Mouse (Mus musculus) heart, postnatal 0 days (tissue): ENCODE measurements at regions not wholly inside any gene's neighbourhood (a gene's known extent, or its start where the extent isn't known, plus 50 kb on each side); places are given as distances from the start of the nearest gene placed in this dataset.

Source experiments
- CTCF ChIP-seq: IDR thresholded peaks from 2 replicates; pipeline ENCODE4 v1.5.1; 2016; ENCODE audit warnings: antibody characterized with exemption, control low read depth, low read depth
- EP300 ChIP-seq: IDR thresholded peaks from 2 replicates; pipeline ENCODE4 v1.6.1; 2016; ENCODE audit warnings: antibody characterized with exemption, low read depth

DNA sequence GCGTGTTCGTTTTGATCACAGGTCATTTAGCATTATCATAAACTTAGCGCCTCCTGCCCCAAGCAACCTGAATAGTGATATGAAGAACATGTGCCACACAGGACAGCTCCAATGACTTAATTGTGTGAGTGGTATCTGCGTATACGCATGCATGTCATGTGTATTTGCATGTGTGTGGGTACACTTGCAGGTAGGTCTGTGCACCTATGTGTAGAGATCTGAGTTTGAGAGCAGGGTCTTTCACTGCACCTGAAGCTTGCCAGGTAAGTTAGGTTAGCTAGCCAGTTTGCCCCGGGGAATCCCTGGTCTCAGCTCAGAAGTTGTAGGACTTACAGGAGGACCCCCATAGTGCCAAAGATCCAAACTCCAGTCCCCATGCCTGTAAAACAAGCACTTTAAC is 424.7 kb downstream of the Nr2f2 start:
- no peak for TF ChIP-seq CTCF
- no peak for TF ChIP-seq EP300
